Mouse (Mus musculus): ENCODE results near the gene Rhot2. TPM values are rescaled to one million over a fixed set of nuclear protein-coding genes. Genes with fewer than 3 reads are reported as not detected.
A peak's percentile ranks its signal among the peaks of the same experiment; 100 is the strongest.

The Rhot2 gene
- polyA plus RNA-seq, 1 experiment from 2014 or later, result 11.0 TPM

GRCm38 (mm10) chr17:25795609-25796092 is 49.0 kb downstream of the Rhot2 start, which contains the start of gene AC134908.4:
AC134908.4 (minus strand) TSS chr17:25795659.
- DNase-seq (peak; percentile 38), ATAC-seq (ENCODE audit: insufficient read depth) (no peak)
- Histone ChIP-seq H3K36me3 (ENCODE audit: insufficient read depth) (0 out of 2 replicates have a peak, but pooled peaks cover 10% of the 10 kb centered on the region), H3K27ac (ENCODE audit: low read depth) (peak within 1 kb of the TSS; percentile 64; the same call in 1 of the 2 replicates), H3K9ac (peak within 1 kb of the TSS; percentile 52), H3K4me1 (ENCODE audit: insufficient read depth) (peaks cover 14% of the 10 kb centered on the region), H3K27me3 (ENCODE audit: insufficient read depth, low read length) (no peaks in the 10 kb centered on the region), H3K9me3 (ENCODE audit: low read depth, low read length) (no peaks in the 10 kb centered on the region), H3K4me2 (peak within 1 kb of the TSS; percentile 98), H3K4me3 (ENCODE audit: low read depth, low read length) (peak within 1 kb of the TSS; percentile 61)
- WGBS, result 20% methylated on average over 6 of the region's 6 CpGs
- TF ChIP-seq CTCF (IDR thresholded peaks at IDR 0.05; ENCODE audit: low read depth), result no peak

GRCm38 (mm10) chr17:25794998-25795397 is 49.7 kb downstream of the Rhot2 start:
- Histone ChIP-seq H3K4me3 (ENCODE audit: low read depth, low read length) (peak overlapping the region; percentile 61), H3K27me3 (ENCODE audit: insufficient read depth, low read length) (no peaks in the 10 kb centered on the region), H3K4me1 (ENCODE audit: insufficient read depth) (peaks cover 14% of the 10 kb centered on the region), H3K9me3 (ENCODE audit: low read depth, low read length) (no peaks in the 10 kb centered on the region), H3K9ac (no peak overlapping the region), H3K27ac (ENCODE audit: low read depth) (no peak overlapping the region), H3K4me2 (peak overlapping the region; percentile 98), H3K36me3 (ENCODE audit: insufficient read depth) (0 out of 2 replicates have a peak, but pooled peaks cover 10% of the 10 kb centered on the region)
- WGBS, result 84% methylated on average over 17 of the region's 17 CpGs
- ATAC-seq (ENCODE audit: insufficient read depth), result no peak
- TF ChIP-seq CTCF (IDR thresholded peaks at IDR 0.05; ENCODE audit: low read depth), result no peak
- no peak for DNase-seq

GRCm38 (mm10) chr17:25794197-25794596 is 50.5 kb downstream of the Rhot2 start:
- peaks cover 14% of the 10 kb centered on the region for H3K4me1 ChIP-seq (ENCODE audit: insufficient read depth)
- H3K4me3 ChIP-seq (ENCODE audit: low read depth, low read length), result no peak overlapping the region
- DNase-seq, result no peak
- no peak for TF ChIP-seq CTCF (IDR thresholded peaks at IDR 0.05; ENCODE audit: low read depth)
- no peak for ATAC-seq (ENCODE audit: insufficient read depth)
- peak overlapping the region; percentile 1; the same call in 1 of the 2 replicates for H3K4me2 ChIP-seq
- peaks cover 17% of the 10 kb centered on the region; the same call in 1 of the 2 replicates for H3K36me3 ChIP-seq (ENCODE audit: insufficient read depth)
- no peaks in the 10 kb centered on the region for H3K9me3 ChIP-seq (ENCODE audit: low read depth, low read length)
- WGBS, result 70% methylated on average over 13 of the region's 13 CpGs
- no peaks in the 10 kb centered on the region for H3K27me3 ChIP-seq (ENCODE audit: insufficient read depth, low read length)
- peak overlapping the region; percentile 27; the same call in 1 of the 2 replicates for H3K27ac ChIP-seq (ENCODE audit: low read depth)
- no peak overlapping the region for H3K9ac ChIP-seq

- no peaks in the 10 kb centered on the region for H3K9me3 ChIP-seq (ENCODE audit: low read depth, low read length)
- H3K4me3 ChIP-seq (ENCODE audit: low read depth, low read length), result peak within 1 kb of the TSS; percentile 74
- no peaks in the 10 kb centered on the region for H3K27me3 ChIP-seq (ENCODE audit: insufficient read depth, low read length)
- peak; percentile 96 for DNase-seq
- H3K27ac ChIP-seq (ENCODE audit: low read depth), result peak within 1 kb of the TSS; percentile 94
- H3K36me3 ChIP-seq (ENCODE audit: insufficient read depth), result peaks cover 31% of the 10 kb centered on the region
- no peak for TF ChIP-seq CTCF (IDR thresholded peaks at IDR 0.05; ENCODE audit: low read depth)
- H3K4me1 ChIP-seq (ENCODE audit: insufficient read depth), result peaks cover 14% of the 10 kb centered on the region
- ATAC-seq (ENCODE audit: insufficient read depth), result peak; percentile 81
- peak within 1 kb of the TSS; percentile 71 for H3K9ac ChIP-seq
- H3K4me2 ChIP-seq, result peak within 1 kb of the TSS; percentile 67
- under 1% methylated on average over 14 of the region's 14 CpGs for WGBS
These were observed 52.0 kb downstream of the Rhot2 start, which contains the start of gene Fam173a for GRCm38 (mm10) chr17:25792615-25793014. Fam173a (minus strand) TSS chr17:25792901.

GRCm38 (mm10) chr17:25791843-25792527 is 52.7 kb downstream of the Rhot2 start:
- ATAC-seq (ENCODE audit: insufficient read depth) (peak; percentile 68), DNase-seq (peak; percentile 94)
- Histone ChIP-seq H3K4me1 (ENCODE audit: insufficient read depth) (peaks cover 14% of the 10 kb centered on the region), H3K27me3 (ENCODE audit: insufficient read depth, low read length) (no peaks in the 10 kb centered on the region), H3K36me3 (ENCODE audit: insufficient read depth) (peaks cover 34% of the 10 kb centered on the region), H3K9ac (peak overlapping the region; percentile 71), H3K9me3 (ENCODE audit: low read depth, low read length) (no peaks in the 10 kb centered on the region), H3K4me3 (ENCODE audit: low read depth, low read length) (peak overlapping the region; percentile 74), H3K4me2 (peak overlapping the region; percentile 67), H3K27ac (ENCODE audit: low read depth) (peak overlapping the region; percentile 94)
- TF ChIP-seq CTCF (IDR thresholded peaks at IDR 0.05; ENCODE audit: low read depth), result no peak
- under 1% methylated on average over 45 of the region's 45 CpGs for WGBS

- TF ChIP-seq CTCF (IDR thresholded peaks at IDR 0.05; ENCODE audit: low read depth), result peak; percentile 43
- peak; percentile 77 for DNase-seq
These were observed 53.3 kb downstream of the Rhot2 start for GRCm38 (mm10) chr17:25791320-25791842.

More at GRCm38 (mm10) chr17:25791320-25791842, 53.3 kb downstream of the Rhot2 start:
- ATAC-seq (ENCODE audit: insufficient read depth), result no peak; the same call in 1 of the 2 replicates
- Histone ChIP-seq H3K9ac (peak overlapping the region; percentile 71), H3K4me2 (peak overlapping the region; percentile 67), H3K4me3 (ENCODE audit: low read depth, low read length) (peak overlapping the region; percentile 74), H3K27ac (ENCODE audit: low read depth) (peak overlapping the region; percentile 94), H3K36me3 (ENCODE audit: insufficient read depth) (peaks cover 36% of the 10 kb centered on the region), H3K27me3 (ENCODE audit: insufficient read depth, low read length) (no peaks in the 10 kb centered on the region), H3K4me1 (ENCODE audit: insufficient read depth) (peaks cover 14% of the 10 kb centered on the region), H3K9me3 (ENCODE audit: low read depth, low read length) (no peaks in the 10 kb centered on the region)
- 24% methylated on average over 19 of the region's 19 CpGs for WGBS

Small RNAs within 50 kb of the gene (microRNA-seq; reads per million reads assigned to microRNA genes)
- not detected for gene Mir3082 (ENCODE audit: borderline number of aligned reads)

Other genes starting within 250 kb of the Rhot2 start
- gene Gng13, start 127.7 kb downstream of the Rhot2 start, polyA plus RNA-seq (2014; fragmentation: Nextera tagmentation; extraction: Ambion mirVana), result 1.3 and 1.4 TPM in 2 replicates
- 27.1 and 32.3 TPM in 2 replicates for gene Chtf18, start 117.4 kb downstream of the Rhot2 start, polyA plus RNA-seq (2014; fragmentation: Nextera tagmentation; extraction: Ambion mirVana)
- 22.1 and 22.6 TPM in 2 replicates for gene Rpusd1, start 117.2 kb downstream of the Rhot2 start, polyA plus RNA-seq (2014; fragmentation: Nextera tagmentation; extraction: Ambion mirVana)
- 0.24 and 0.31 TPM in 2 replicates for gene Mslnl, start 108.8 kb downstream of the Rhot2 start, polyA plus RNA-seq (2014; fragmentation: Nextera tagmentation; extraction: Ambion mirVana)
- 1.8 and 4.6 TPM in 2 replicates for gene Msln, start 90.5 kb downstream of the Rhot2 start, polyA plus RNA-seq (2014; fragmentation: Nextera tagmentation; extraction: Ambion mirVana)
- 24.3 and 25.6 TPM in 2 replicates for gene Narfl, start 71.1 kb downstream of the Rhot2 start, polyA plus RNA-seq (2014; fragmentation: Nextera tagmentation; extraction: Ambion mirVana)
- 55.1 and 57.9 TPM in 2 replicates for gene Haghl, start 59.2 kb downstream of the Rhot2 start, polyA plus RNA-seq (2014; fragmentation: Nextera tagmentation; extraction: Ambion mirVana)
- gene Ccdc78, start 58.3 kb downstream of the Rhot2 start, polyA plus RNA-seq (2014; fragmentation: Nextera tagmentation; extraction: Ambion mirVana), result 0.12 TPM in 1 of 2 replicates, not detected in the other
- gene Fam173a, start 52.0 kb downstream of the Rhot2 start, polyA plus RNA-seq (2014; fragmentation: Nextera tagmentation; extraction: Ambion mirVana), result 81.9 and 96.8 TPM in 2 replicates
- not detected in 2 replicates for gene AC134908.4, start 49.2 kb downstream of the Rhot2 start, polyA plus RNA-seq (2014; fragmentation: Nextera tagmentation; extraction: Ambion mirVana)
- gene Metrn, start 47.7 kb downstream of the Rhot2 start, polyA plus RNA-seq (2014; fragmentation: Nextera tagmentation; extraction: Ambion mirVana), result 10.4 and 12.7 TPM in 2 replicates
- gene Fbxl16, start 35.8 kb downstream of the Rhot2 start, polyA plus RNA-seq (2014; fragmentation: Nextera tagmentation; extraction: Ambion mirVana), result 0.97 and 1.3 TPM in 2 replicates
- gene Wdr24, start 21.2 kb downstream of the Rhot2 start, polyA plus RNA-seq (2014; fragmentation: Nextera tagmentation; extraction: Ambion mirVana), result 24.6 and 26.0 TPM in 2 replicates
- gene Jmjd8, start 16.0 kb downstream of the Rhot2 start, polyA plus RNA-seq (2014; fragmentation: Nextera tagmentation; extraction: Ambion mirVana), result 39.5 and 40.6 TPM in 2 replicates
- gene Stub1, start 11.4 kb downstream of the Rhot2 start, polyA plus RNA-seq (2014; fragmentation: Nextera tagmentation; extraction: Ambion mirVana), result 335 and 367 TPM in 2 replicates
- gene Rhbdl1, start 7.6 kb downstream of the Rhot2 start, polyA plus RNA-seq (2014; fragmentation: Nextera tagmentation; extraction: Ambion mirVana), result 1.8 and 2.0 TPM in 2 replicates
- gene Gm20683, start 3.1 kb downstream of the Rhot2 start, polyA plus RNA-seq (2014; fragmentation: Nextera tagmentation; extraction: Ambion mirVana), result 1.0 and 1.4 TPM in 2 replicates
- gene Wdr90, start 16.6 kb upstream of the Rhot2 start, polyA plus RNA-seq (2014; fragmentation: Nextera tagmentation; extraction: Ambion mirVana), result 29.9 and 34.1 TPM in 2 replicates
- gene Mcrip2, start 23.9 kb upstream of the Rhot2 start, polyA plus RNA-seq (2014; fragmentation: Nextera tagmentation; extraction: Ambion mirVana), result 17.7 and 17.9 TPM in 2 replicates
- gene Mettl26, start 30.2 kb upstream of the Rhot2 start, polyA plus RNA-seq (2014; fragmentation: Nextera tagmentation; extraction: Ambion mirVana), result 44.6 and 45.7 TPM in 2 replicates
- 0.57 and 0.87 TPM in 2 replicates for gene Wfikkn1, start 36.0 kb upstream of the Rhot2 start, polyA plus RNA-seq (2014; fragmentation: Nextera tagmentation; extraction: Ambion mirVana)
- gene Rab40c, start 74.9 kb upstream of the Rhot2 start, polyA plus RNA-seq (2014; fragmentation: Nextera tagmentation; extraction: Ambion mirVana), result 15.3 and 15.4 TPM in 2 replicates
- gene Pigq, start 100.1 kb upstream of the Rhot2 start, polyA plus RNA-seq (2014; fragmentation: Nextera tagmentation; extraction: Ambion mirVana), result 65.9 and 69.0 TPM in 2 replicates
- not detected in 2 replicates for gene Nhlrc4, start 100.1 kb upstream of the Rhot2 start, polyA plus RNA-seq (2014; fragmentation: Nextera tagmentation; extraction: Ambion mirVana)
- 0.16 and 0.26 TPM in 2 replicates for gene A930017K11Rik, start 107.7 kb upstream of the Rhot2 start, polyA plus RNA-seq (2014; fragmentation: Nextera tagmentation; extraction: Ambion mirVana)
- gene Capn15, start 140.9 kb upstream of the Rhot2 start, polyA plus RNA-seq (2014; fragmentation: Nextera tagmentation; extraction: Ambion mirVana), result 26.7 and 30.5 TPM in 2 replicates
- 15.2 and 15.3 TPM in 2 replicates for gene Rab11fip3, start 224.7 kb upstream of the Rhot2 start, polyA plus RNA-seq (2014; fragmentation: Nextera tagmentation; extraction: Ambion mirVana)
- 24.9 and 25.0 TPM in 2 replicates for gene Decr2, start 245.5 kb upstream of the Rhot2 start, polyA plus RNA-seq (2014; fragmentation: Nextera tagmentation; extraction: Ambion mirVana)